Mouse (Mus musculus) hindbrain, embryonic 16.5 days (tissue): Measurements from ENCODE around the gene Dclk2. TPM values are rescaled to one million over a fixed set of nuclear protein-coding genes. Genes with fewer than 3 reads are reported as not detected.

Experiments used
- ATAC-seq: fragments of 200-750 bp; cut with Nextera tagmentation; 2 replicates; pipeline ENCODE4 v1.8.0; 2017; ENCODE audit warnings: moderate TSS enrichment, moderate library complexity
- H3K27ac ChIP-seq: fragments of 300-500 bp; sonication (generic); 2 replicates; pipeline ENCODE4 v1.5.1; 2014; ENCODE audit warnings: low read depth, mild to moderate bottlenecking, control low read depth, low read length, moderate library complexity
- H3K27me3 ChIP-seq: fragments of 300-500 bp; sonication (generic); replicated peaks from 2 replicates; pipeline ENCODE4 v1.6.1; 2014; ENCODE audit warnings: low read length; ENCODE audit not compliant: control insufficient read depth, insufficient read depth
- H3K36me3 ChIP-seq: fragments of 300-500 bp; sonication (generic); 2 replicates; pipeline ENCODE4 v1.6.1; 2014; ENCODE audit warnings: mild to moderate bottlenecking, low read length, moderate library complexity, mixed read lengths; ENCODE audit not compliant: control insufficient read depth, insufficient read depth
- H3K4me1 ChIP-seq: fragments of 300-500 bp; sonication (generic); 2 replicates; pipeline ENCODE4 v1.6.1; 2014; ENCODE audit warnings: low read depth, low read length; ENCODE audit not compliant: control insufficient read depth, insufficient read depth
- H3K4me2 ChIP-seq: fragments of 300-500 bp; sonication (generic); 2 replicates; pipeline ENCODE4 v1.6.1; 2014; ENCODE audit warnings: mild to moderate bottlenecking, low read length, control low read depth, moderate library complexity
- H3K4me3 ChIP-seq: fragments of 300-500 bp; sonication (generic); 2 replicates; pipeline ENCODE4 v1.5.1; 2014; ENCODE audit warnings: mild to moderate bottlenecking, low read length, control low read depth, moderate library complexity
- H3K9ac ChIP-seq: fragments of 300-500 bp; sonication (generic); 2 replicates; pipeline ENCODE4 v1.6.1; 2014; ENCODE audit warnings: low read depth, mild to moderate bottlenecking, control low read depth, low read length, moderate library complexity
- H3K9me3 ChIP-seq: fragments of 300-500 bp; sonication (generic); 2 replicates; pipeline ENCODE4 v1.6.1; 2014; ENCODE audit warnings: mild to moderate bottlenecking, low read length, moderate library complexity; ENCODE audit not compliant: control insufficient read depth
- WGBS: fragments of 180-500 bp; shearing (Covaris S2); extraction: QIAGEN DNeasy Blood & Tissue Kit; methylation state at CpG from one replicate; pipeline ENCODE4 v1.1.7; 2014; 5-methylcytosine and 5-hydroxymethylcytosine counted together
- polyA plus RNA-seq: library from polyadenylated mRNA; unstranded; fragments of >200 nt; fragmentation: Nextera tagmentation; extraction: Ambion mirVana; gene quantifications from 2 replicates; pipeline ENCODE4 v1.2.1, GENCODE M21; 2015

Gene Dclk2
- polyA plus RNA-seq, 1 experiment from 2014 or later = 74.9 TPM

DNA sequence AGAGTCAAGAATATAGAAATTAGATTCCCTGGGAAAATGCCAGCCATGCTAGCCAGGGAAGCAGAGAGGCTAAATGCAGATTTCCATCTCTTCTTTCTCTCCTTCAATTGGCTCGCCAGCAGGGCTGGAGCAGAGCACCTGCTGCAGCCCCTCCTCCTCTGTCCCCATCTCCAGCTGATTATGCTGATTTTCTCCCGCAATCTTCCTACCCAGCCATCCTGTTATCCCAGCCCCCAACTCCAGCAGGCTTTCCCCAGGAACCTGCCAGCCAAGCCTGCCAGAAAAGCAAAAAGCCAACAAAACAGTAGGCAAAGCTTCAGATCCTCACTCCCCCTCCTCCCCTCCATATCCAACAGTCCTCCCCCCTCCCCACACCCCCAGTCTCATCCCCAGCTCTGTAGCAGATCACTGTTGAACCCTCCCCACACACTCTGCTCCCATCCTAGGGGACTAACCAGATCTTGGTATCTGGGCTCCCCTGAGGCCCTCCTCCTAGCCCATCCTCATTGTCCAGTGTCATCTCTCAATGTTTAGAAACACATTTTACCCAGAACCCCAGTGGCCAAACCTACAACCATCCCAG lies 15.7 kb upstream of the Dclk2 start:
- no peaks in the 10 kb centered on the region for H3K36me3 ChIP-seq
- no peaks in the 10 kb centered on the region for H3K27me3 ChIP-seq
- H3K4me1 ChIP-seq = peaks cover 4% of the 10 kb centered on the region; the same call in 1 of the 2 replicates
- no peak overlapping the region; the same call in 1 of the 2 replicates for H3K9ac ChIP-seq
- peak overlapping the region; percentile 12; the same call in 1 of the 2 replicates for H3K4me2 ChIP-seq
- peak overlapping the region; percentile 48; the same call in 1 of the 2 replicates for H3K27ac ChIP-seq
- ATAC-seq = peak; percentile 95
- WGBS = 2% methylated on average over 2 of the region's 2 CpGs
- no peak overlapping the region for H3K4me3 ChIP-seq
- no peaks in the 10 kb centered on the region for H3K9me3 ChIP-seq

DNA sequence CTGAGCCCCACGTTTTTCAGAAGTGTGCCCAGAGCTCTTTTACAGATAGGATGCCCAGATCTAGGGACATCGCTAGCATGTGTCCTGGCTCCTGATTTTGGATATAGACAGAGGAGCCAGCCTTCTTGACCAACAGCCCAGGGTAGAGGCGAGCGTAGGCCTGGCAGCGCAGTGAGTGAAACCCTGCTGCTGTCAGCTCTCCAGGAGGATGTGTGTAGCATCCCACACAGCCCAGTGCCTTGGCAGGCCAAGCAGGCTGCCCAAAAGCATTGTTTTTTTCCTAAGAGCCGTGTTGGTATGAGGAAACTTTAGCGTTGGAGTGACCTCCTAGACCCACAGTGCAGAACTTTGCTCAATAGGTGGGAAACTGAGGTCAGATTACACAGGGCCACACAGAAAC lies 12.8 kb upstream of the Dclk2 start:
- ATAC-seq = no peak
- H3K27ac ChIP-seq = no peak overlapping the region
- H3K27me3 ChIP-seq = no peaks in the 10 kb centered on the region
- H3K4me3 ChIP-seq = no peak overlapping the region
- H3K9me3 ChIP-seq = no peaks in the 10 kb centered on the region
- H3K4me2 ChIP-seq = no peak overlapping the region
- H3K4me1 ChIP-seq = peaks cover 4% of the 10 kb centered on the region; the same call in 1 of the 2 replicates
- H3K36me3 ChIP-seq = no peaks in the 10 kb centered on the region
- WGBS = 81% methylated on average over 7 of the region's 7 CpGs
- no peak overlapping the region for H3K9ac ChIP-seq

DNA sequence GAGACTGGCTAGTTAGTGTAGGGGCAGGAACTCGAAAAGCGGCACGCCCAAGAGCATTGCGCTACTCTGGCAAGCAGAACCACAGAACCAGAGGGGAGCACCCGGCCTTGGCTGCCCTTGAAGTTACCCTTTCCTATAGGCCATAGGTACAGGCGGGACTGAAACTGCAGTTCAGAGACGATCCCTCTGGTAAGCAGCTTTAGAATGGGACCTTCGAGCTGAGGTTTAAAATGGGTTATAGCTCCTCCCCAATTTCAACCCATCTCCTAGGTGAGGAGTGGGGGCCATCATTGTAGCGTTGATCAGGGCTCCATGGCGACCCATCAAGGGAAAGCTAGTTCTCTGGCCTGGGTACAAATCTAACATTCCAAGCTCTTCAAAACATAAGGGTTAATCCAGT lies 3.0 kb upstream of the Dclk2 start:
- peaks cover 3% of the 10 kb centered on the region for H3K4me1 ChIP-seq
- no peak overlapping the region for H3K9ac ChIP-seq
- H3K27me3 ChIP-seq = no peaks in the 10 kb centered on the region
- H3K4me2 ChIP-seq = no peak overlapping the region
- H3K36me3 ChIP-seq = no peaks in the 10 kb centered on the region
- H3K4me3 ChIP-seq = no peak overlapping the region
- ATAC-seq = no peak
- WGBS = 88% methylated on average over 10 of the region's 10 CpGs
- H3K9me3 ChIP-seq = no peaks in the 10 kb centered on the region
- no peak overlapping the region for H3K27ac ChIP-seq

DNA sequence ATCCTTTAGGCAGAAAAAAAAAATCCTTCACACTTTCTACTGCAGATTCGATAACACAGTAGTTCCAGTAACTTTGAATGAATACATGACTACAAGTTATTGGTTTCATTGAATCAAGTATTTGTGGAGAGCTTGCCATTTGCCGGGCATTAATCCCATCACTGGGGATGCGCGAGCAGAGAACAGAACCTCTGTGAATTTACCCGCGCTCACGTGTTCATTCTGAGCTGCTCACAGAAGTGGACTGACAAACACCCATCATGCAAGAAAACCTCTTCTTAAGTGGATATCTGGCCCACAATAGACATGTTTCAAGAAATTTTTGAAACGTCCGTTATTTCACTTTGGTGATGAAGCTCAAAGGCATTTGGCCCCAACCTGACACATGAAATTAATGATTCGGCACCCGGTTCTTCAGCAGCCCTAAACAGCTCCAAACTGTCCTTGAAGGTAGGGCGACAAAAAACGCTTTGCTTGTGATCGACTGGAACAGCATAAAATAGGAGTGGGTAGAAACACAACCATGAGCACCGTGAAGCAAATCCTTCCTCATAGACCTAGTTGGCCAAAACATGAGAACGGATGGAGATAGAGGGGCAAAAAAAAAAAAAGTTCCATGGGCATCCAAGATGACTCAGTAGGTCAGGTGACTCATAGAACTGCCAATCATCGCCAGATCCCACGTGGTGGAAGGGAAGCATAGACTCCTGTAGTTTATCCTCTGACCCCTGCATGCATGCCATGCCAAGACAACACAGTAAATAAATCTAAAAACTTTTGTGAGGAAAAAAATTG lies 726 bp upstream of the Dclk2 start:
- ATAC-seq = no peak
- H3K36me3 ChIP-seq = no peaks in the 10 kb centered on the region

DNA sequence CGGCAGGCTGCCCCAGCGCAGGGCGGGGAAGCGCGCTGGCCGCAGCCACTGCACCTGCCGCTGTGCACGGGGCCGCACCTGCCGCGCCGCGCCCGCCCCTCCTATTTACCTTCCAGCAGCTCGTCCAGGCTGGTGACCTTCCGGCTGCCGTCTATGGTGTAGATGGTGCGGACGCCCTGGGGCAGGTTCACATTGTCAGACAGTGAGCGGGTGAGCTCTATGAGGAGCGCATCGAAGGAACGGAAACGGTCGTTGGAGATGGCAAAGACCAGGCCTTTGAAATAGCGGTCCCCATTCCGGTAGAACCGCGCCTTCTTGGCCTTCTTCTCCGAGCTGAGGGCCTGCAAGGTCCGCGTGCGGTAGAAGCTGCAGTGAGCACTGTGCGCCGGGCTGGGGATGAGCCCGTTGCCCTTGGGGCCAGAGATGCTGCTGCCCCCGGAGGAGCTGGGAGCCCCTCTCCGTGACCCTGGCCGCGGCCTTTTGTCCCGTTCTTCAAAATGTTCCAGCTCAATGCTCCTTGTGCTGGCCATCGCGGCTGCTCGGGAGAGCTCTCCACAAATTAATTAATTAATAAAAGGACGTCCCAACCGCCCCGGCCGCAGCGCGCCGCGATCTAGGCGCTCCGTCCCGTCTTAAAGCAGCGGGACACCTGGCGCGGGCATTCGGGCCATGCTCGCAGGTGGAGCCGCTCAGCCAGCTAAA lies 860 bp downstream of the Dclk2 start:
- H3K9ac ChIP-seq = peak overlapping the region; percentile 98
- H3K4me3 ChIP-seq = peak overlapping the region; percentile 67
- H3K36me3 ChIP-seq = no peaks in the 10 kb centered on the region
- H3K27ac ChIP-seq = peak overlapping the region; percentile 98
- peaks cover 32% of the 10 kb centered on the region for H3K4me1 ChIP-seq
- H3K4me2 ChIP-seq = peak overlapping the region; percentile 71
- under 1% methylated on average over 60 of the region's 61 CpGs for WGBS
- H3K9me3 ChIP-seq = no peaks in the 10 kb centered on the region
- peak; percentile 28 for ATAC-seq
- no peaks in the 10 kb centered on the region for H3K27me3 ChIP-seq

More for the DNA sequence above, 726 bp upstream of the Dclk2 start:
- peak overlapping the region; percentile 98 for H3K27ac ChIP-seq
- peak overlapping the region; percentile 98 for H3K9ac ChIP-seq
- peaks cover 26% of the 10 kb centered on the region for H3K4me1 ChIP-seq
- H3K9me3 ChIP-seq = no peaks in the 10 kb centered on the region
- WGBS = 64% methylated on average over 18 of the region's 18 CpGs
- H3K4me2 ChIP-seq = peak overlapping the region; percentile 71
- H3K27me3 ChIP-seq = no peaks in the 10 kb centered on the region
- peak overlapping the region; percentile 67 for H3K4me3 ChIP-seq

DNA sequence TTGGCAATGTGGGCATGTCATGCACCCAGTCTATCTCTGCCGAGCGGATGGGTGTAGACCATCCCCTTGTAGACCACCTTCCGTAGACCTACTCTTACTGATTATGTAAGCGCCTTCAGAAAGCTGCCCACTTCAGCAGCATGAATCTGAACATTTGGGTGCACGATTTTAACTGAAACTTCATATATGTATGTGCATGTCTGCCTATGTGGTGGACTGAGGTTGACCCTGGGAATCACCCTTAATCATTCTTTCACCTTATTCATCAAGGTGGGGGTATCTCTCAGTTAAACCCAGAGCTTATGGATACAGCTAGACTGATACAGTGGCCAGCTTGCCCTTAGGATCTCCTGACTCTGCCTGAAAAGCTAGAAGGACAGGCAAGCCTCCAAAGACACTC lies 3.6 kb downstream of the Dclk2 start:
- peak overlapping the region; percentile 71 for H3K4me2 ChIP-seq
- no peak overlapping the region for H3K4me3 ChIP-seq
- H3K4me1 ChIP-seq = peaks cover 32% of the 10 kb centered on the region
- ATAC-seq = no peak
- no peaks in the 10 kb centered on the region for H3K27me3 ChIP-seq
- H3K36me3 ChIP-seq = no peaks in the 10 kb centered on the region
- no peak overlapping the region for H3K9ac ChIP-seq
- no peak overlapping the region for H3K27ac ChIP-seq
- WGBS = over 99% methylated on average over 5 of the region's 5 CpGs
- H3K9me3 ChIP-seq = no peaks in the 10 kb centered on the region

DNA sequence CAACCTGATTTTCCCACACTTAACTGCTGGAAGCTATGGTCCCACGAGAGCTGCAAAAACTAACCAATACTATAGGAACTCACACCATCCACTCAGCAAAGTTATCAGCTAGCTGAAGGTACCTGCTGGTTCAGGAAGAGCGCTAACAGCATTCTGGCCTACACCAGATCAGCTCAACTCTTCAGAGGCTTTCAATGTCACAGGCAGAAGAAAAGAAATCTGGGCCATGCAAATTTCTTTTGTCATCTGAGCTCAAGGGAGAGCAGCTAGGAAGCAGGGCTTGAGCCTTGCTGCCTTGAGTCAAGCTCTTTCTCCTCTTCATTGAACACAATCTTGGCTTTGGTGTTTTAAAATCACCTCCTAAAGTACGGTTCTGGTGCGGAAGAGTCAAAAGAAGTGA lies 4.0 kb downstream of the Dclk2 start:
- Histone ChIP-seq H3K9ac (no peak overlapping the region), H3K4me2 (peak overlapping the region; percentile 71), H3K27ac (no peak overlapping the region), H3K4me3 (no peak overlapping the region), H3K9me3 (no peaks in the 10 kb centered on the region), H3K27me3 (no peaks in the 10 kb centered on the region), H3K36me3 (no peaks in the 10 kb centered on the region), H3K4me1 (peaks cover 32% of the 10 kb centered on the region)
- WGBS = 92% methylated on average over 4 of the region's 4 CpGs
- ATAC-seq = no peak

DNA sequence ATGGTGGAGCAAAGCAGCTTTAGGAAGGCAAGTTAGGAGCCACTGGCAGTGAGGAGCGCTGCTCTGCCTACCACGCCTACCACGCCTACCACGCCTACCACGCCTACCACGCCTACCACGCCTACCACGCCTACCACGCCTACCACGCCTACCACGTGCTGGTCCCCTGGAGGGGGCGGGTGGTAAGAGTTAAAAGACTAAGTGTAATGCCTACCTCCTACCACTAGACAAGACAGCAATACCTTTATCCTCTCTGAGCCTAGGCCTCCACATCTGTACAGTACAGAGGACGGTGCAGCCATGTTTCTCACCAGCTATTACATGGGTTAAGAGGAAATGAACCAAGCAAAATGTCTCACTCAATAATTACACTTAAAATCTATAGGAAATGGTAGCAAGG lies 5.4 kb downstream of the Dclk2 start:
- ATAC-seq = no peak
- Histone ChIP-seq H3K27ac (no peak overlapping the region), H3K9me3 (no peaks in the 10 kb centered on the region), H3K36me3 (peaks cover 3% of the 10 kb centered on the region; the same call in 1 of the 2 replicates), H3K27me3 (no peaks in the 10 kb centered on the region), H3K4me3 (no peak overlapping the region), H3K9ac (no peak overlapping the region), H3K4me2 (no peak overlapping the region; the same call in 1 of the 2 replicates), H3K4me1 (peaks cover 32% of the 10 kb centered on the region)
- 57% methylated on average over 11 of the region's 13 CpGs for WGBS

DNA sequence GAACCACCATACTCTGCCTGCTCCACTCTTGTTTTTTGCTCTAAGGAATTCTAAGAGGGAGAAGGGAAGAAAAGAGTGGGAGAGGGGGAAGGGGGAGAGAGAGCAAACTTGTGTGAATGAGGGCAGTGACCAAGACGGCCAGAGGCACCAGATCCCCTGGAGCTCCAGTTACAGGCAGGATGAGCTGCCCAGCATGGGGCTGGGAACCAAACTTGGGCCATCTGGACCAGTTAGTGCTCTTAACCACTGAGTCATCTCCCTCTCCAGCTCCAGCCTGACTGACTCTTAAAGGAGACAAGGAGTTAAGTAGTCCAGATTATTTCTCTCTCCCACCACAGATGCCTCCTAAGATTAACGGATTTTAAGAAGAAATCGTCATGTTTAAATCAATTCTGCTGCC lies 6.3 kb downstream of the Dclk2 start:
- H3K36me3 ChIP-seq = peaks cover 3% of the 10 kb centered on the region; the same call in 1 of the 2 replicates
- WGBS = 60% methylated on average over 3 of the region's 3 CpGs
- H3K4me1 ChIP-seq = peaks cover 32% of the 10 kb centered on the region

More for the DNA sequence above, 6.3 kb downstream of the Dclk2 start:
- Histone ChIP-seq H3K27me3 (no peaks in the 10 kb centered on the region), H3K27ac (no peak overlapping the region), H3K4me2 (no peak overlapping the region), H3K9me3 (no peaks in the 10 kb centered on the region), H3K9ac (no peak overlapping the region), H3K4me3 (no peak overlapping the region)
- ATAC-seq = no peak
